Mouse (Mus musculus) hindbrain, embryonic 16.5 days (tissue): ENCODE measurements around the gene 1700014D04Rik. TPM values are rescaled to one million over a fixed set of nuclear protein-coding genes. Genes with fewer than 3 reads are reported as not detected.

Experiments used
- ATAC-seq: fragments of 200-750 bp; cut with Nextera tagmentation; 2 replicates; pipeline ENCODE4 v1.8.0; 2017; ENCODE audit warnings: moderate TSS enrichment, moderate library complexity
- H3K27ac ChIP-seq: fragments of 300-500 bp; sonication (generic); 2 replicates; pipeline ENCODE4 v1.5.1; 2014; ENCODE audit warnings: low read depth, mild to moderate bottlenecking, control low read depth, low read length, moderate library complexity
- H3K27me3 ChIP-seq: fragments of 300-500 bp; sonication (generic); replicated peaks from 2 replicates; pipeline ENCODE4 v1.6.1; 2014; ENCODE audit warnings: low read length; ENCODE audit not compliant: control insufficient read depth, insufficient read depth
- H3K36me3 ChIP-seq: fragments of 300-500 bp; sonication (generic); 2 replicates; pipeline ENCODE4 v1.6.1; 2014; ENCODE audit warnings: mild to moderate bottlenecking, low read length, moderate library complexity, mixed read lengths; ENCODE audit not compliant: control insufficient read depth, insufficient read depth
- H3K4me1 ChIP-seq: fragments of 300-500 bp; sonication (generic); 2 replicates; pipeline ENCODE4 v1.6.1; 2014; ENCODE audit warnings: low read depth, low read length; ENCODE audit not compliant: control insufficient read depth, insufficient read depth
- H3K4me2 ChIP-seq: fragments of 300-500 bp; sonication (generic); 2 replicates; pipeline ENCODE4 v1.6.1; 2014; ENCODE audit warnings: mild to moderate bottlenecking, low read length, control low read depth, moderate library complexity
- H3K4me3 ChIP-seq: fragments of 300-500 bp; sonication (generic); 2 replicates; pipeline ENCODE4 v1.5.1; 2014; ENCODE audit warnings: mild to moderate bottlenecking, low read length, control low read depth, moderate library complexity
- H3K9ac ChIP-seq: fragments of 300-500 bp; sonication (generic); 2 replicates; pipeline ENCODE4 v1.6.1; 2014; ENCODE audit warnings: low read depth, mild to moderate bottlenecking, control low read depth, low read length, moderate library complexity
- H3K9me3 ChIP-seq: fragments of 300-500 bp; sonication (generic); 2 replicates; pipeline ENCODE4 v1.6.1; 2014; ENCODE audit warnings: mild to moderate bottlenecking, low read length, moderate library complexity; ENCODE audit not compliant: control insufficient read depth
- WGBS: fragments of 180-500 bp; shearing (Covaris S2); extraction: QIAGEN DNeasy Blood & Tissue Kit; methylation state at CpG from one replicate; pipeline ENCODE4 v1.1.7; 2014; 5-methylcytosine and 5-hydroxymethylcytosine counted together
- polyA plus RNA-seq: library from polyadenylated mRNA; unstranded; fragments of >200 nt; fragmentation: Nextera tagmentation; extraction: Ambion mirVana; gene quantifications from 2 replicates; pipeline ENCODE4 v1.2.1, GENCODE M21; 2015

1700014D04Rik gene
- polyA plus RNA-seq, 1 experiment from 2014 or later: 0.19 TPM

DNA sequence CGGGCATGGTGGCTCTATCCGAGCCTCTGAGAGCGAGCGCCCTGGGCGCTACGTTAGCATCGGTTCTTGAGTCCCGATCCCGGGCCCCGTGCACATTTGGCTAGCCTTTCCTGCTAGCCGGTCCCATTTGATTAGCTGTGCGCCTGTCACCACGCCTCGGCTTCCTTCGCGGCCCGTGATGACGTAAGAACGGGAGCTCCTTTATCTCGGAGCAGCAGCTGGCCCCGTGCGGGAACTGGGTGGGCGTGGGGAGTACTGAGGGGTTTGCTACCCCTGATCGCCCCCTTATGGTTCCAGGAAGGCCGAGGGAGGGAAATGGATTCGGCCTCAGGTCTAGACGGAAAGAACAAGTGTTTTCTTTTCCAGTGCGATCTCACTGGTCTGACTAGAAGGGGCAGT, 23.6 kb upstream of the 1700014D04Rik start:
- Histone ChIP-seq H3K36me3 (peaks cover 8% of the 10 kb centered on the region), H3K9ac (peak overlapping the region; percentile 88), H3K9me3 (no peaks in the 10 kb centered on the region), H3K4me3 (peak overlapping the region; percentile 95), H3K4me1 (peaks cover 33% of the 10 kb centered on the region), H3K27ac (peak overlapping the region; percentile 99), H3K27me3 (no peaks in the 10 kb centered on the region), H3K4me2 (peak overlapping the region; percentile 79)
- ATAC-seq: peak; percentile 84
- WGBS: under 1% methylated on average over 28 of the region's 28 CpGs

- H3K9me3 ChIP-seq: no peaks in the 10 kb centered on the region
- H3K36me3 ChIP-seq: peaks cover 7% of the 10 kb centered on the region
- H3K9ac ChIP-seq: peak within 1 kb of the TSS; percentile 88
- H3K4me2 ChIP-seq: peak within 1 kb of the TSS; percentile 80
- H3K4me3 ChIP-seq: peak within 1 kb of the TSS; percentile 95
- under 1% methylated on average over 71 of the region's 91 CpGs for WGBS
- no peaks in the 10 kb centered on the region for H3K27me3 ChIP-seq
- ATAC-seq: peak; percentile 97
- peak within 1 kb of the TSS; percentile 99 for H3K27ac ChIP-seq
- H3K4me1 ChIP-seq: peaks cover 33% of the 10 kb centered on the region
Measured at GRCm38 (mm10) chr13:59769296-59770163, 23.0 kb upstream of the 1700014D04Rik start, which contains the start of gene Isca1. TSS of gene Isca1 (minus strand) at chr13:59769810.

DNA sequence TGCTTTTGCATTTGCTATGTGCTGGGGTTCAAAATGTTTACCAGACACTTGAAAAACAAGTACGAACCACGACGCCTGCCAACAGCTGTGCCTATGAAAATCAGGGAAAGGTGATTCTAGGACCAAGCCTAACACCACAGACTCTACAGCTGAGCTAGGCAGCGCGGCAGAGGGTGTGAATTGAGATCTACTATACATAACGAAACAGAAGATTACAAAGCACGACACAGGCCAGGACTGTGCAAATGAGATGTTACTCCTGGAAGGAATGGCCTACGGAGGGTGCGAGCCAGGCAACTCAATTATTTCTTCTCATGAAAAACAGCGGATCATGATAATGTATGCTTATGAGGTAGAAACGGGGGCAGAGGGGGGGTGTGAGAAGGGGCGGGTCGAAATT, 22.0 kb upstream of the 1700014D04Rik start:
- no peak overlapping the region for H3K27ac ChIP-seq
- peaks cover 33% of the 10 kb centered on the region for H3K4me1 ChIP-seq
- H3K9me3 ChIP-seq: no peaks in the 10 kb centered on the region
- 33% methylated on average over 13 of the region's 13 CpGs for WGBS
- H3K36me3 ChIP-seq: peaks cover 7% of the 10 kb centered on the region
- ATAC-seq: no peak
- H3K9ac ChIP-seq: peak overlapping the region; percentile 12; the same call in 1 of the 2 replicates
- H3K27me3 ChIP-seq: no peaks in the 10 kb centered on the region
- H3K4me3 ChIP-seq: peak overlapping the region; percentile 95
- H3K4me2 ChIP-seq: peak overlapping the region; percentile 80

GRCm38 (mm10) chr13:59766786-59767515, 20.4 kb upstream of the 1700014D04Rik start:
- Histone ChIP-seq H3K27me3 (no peaks in the 10 kb centered on the region), H3K9ac (no peak overlapping the region), H3K4me1 (peaks cover 33% of the 10 kb centered on the region), H3K4me3 (no peak overlapping the region), H3K9me3 (no peaks in the 10 kb centered on the region), H3K4me2 (0 out of 2 replicates have a peak overlapping the region, but pooled peaks have one; percentile 0), H3K36me3 (peaks cover 4% of the 10 kb centered on the region; the same call in 1 of the 2 replicates), H3K27ac (0 out of 2 replicates have a peak overlapping the region, but pooled peaks have one; percentile 31)
- 80% methylated on average over 11 of the region's 11 CpGs for WGBS
- no peak for ATAC-seq

DNA sequence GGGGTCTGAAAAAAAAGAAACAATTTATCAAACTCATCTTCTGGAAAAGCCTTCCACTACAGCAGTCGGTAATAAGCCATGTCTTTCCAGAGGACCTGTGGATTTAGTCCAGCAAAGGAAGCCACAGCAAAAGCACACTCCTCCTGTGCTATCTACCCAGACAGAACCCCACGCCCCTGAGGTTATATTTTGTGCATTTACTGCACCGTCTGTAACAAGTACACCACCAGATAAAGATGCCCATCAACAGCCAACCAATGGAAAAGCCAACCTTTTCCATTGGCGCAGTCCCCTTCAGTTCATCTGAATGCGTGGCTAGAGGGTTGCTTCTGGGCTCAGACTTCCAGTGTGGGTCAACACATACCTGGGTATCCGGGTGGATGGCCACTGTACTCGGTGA, 16.2 kb upstream of the 1700014D04Rik start:
- ATAC-seq: no peak
- Histone ChIP-seq H3K4me1 (peaks cover 14% of the 10 kb centered on the region), H3K4me3 (no peak overlapping the region), H3K9me3 (no peaks in the 10 kb centered on the region), H3K27me3 (no peaks in the 10 kb centered on the region), H3K36me3 (peaks cover 10% of the 10 kb centered on the region), H3K4me2 (no peak overlapping the region), H3K9ac (no peak overlapping the region), H3K27ac (no peak overlapping the region)
- 93% methylated on average over 7 of the region's 7 CpGs for WGBS

- 92% methylated on average over 7 of the region's 7 CpGs for WGBS
- Histone ChIP-seq H3K36me3 (peaks cover 15% of the 10 kb centered on the region), H3K27me3 (no peaks in the 10 kb centered on the region), H3K4me3 (no peak overlapping the region), H3K9me3 (no peaks in the 10 kb centered on the region), H3K4me1 (no peaks in the 10 kb centered on the region), H3K27ac (no peak overlapping the region), H3K9ac (no peak overlapping the region), H3K4me2 (no peak overlapping the region)
- ATAC-seq: no peak
Measured at GRCm38 (mm10) chr13:59756906-59757305, 10.4 kb upstream of the 1700014D04Rik start.

DNA sequence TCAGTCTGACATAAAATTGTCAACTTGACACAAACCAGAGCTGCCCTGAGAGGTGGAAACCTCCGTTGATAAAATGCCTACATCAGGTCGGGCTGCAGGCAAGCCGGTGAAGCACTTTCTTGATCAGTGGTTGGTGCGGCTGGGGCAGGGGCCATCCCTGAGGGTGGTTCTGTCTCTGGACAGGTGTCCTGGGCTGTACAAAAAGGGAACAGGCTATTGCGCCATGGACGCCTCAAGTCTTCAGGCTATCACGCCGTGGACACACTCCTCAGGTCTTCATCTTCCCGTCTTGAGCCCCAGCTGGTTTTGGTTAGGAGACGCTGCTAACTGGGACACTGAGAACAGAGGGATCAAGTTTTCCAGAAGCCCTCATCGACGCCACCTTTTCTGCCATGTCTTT, 3.8 kb upstream of the 1700014D04Rik start:
- no peak overlapping the region for H3K27ac ChIP-seq
- no peaks in the 10 kb centered on the region for H3K27me3 ChIP-seq
- H3K9me3 ChIP-seq: no peaks in the 10 kb centered on the region
- no peaks in the 10 kb centered on the region for H3K4me1 ChIP-seq
- H3K4me3 ChIP-seq: no peak overlapping the region
- H3K9ac ChIP-seq: no peak overlapping the region
- ATAC-seq: no peak
- no peak overlapping the region for H3K4me2 ChIP-seq
- WGBS: 91% methylated on average over 12 of the region's 12 CpGs
- peaks cover 6% of the 10 kb centered on the region for H3K36me3 ChIP-seq

- 79% methylated on average over 6 of the region's 6 CpGs for WGBS
- ATAC-seq: no peak
- no peak overlapping the region for H3K4me2 ChIP-seq
- no peak overlapping the region for H3K9ac ChIP-seq
- H3K4me3 ChIP-seq: no peak overlapping the region
- no peaks in the 10 kb centered on the region for H3K36me3 ChIP-seq
- no peak overlapping the region for H3K27ac ChIP-seq
- no peaks in the 10 kb centered on the region for H3K9me3 ChIP-seq
- H3K4me1 ChIP-seq: no peaks in the 10 kb centered on the region
- H3K27me3 ChIP-seq: no peaks in the 10 kb centered on the region
Measured at GRCm38 (mm10) chr13:59746164-59746563, 388 bp downstream of the 1700014D04Rik start.

DNA sequence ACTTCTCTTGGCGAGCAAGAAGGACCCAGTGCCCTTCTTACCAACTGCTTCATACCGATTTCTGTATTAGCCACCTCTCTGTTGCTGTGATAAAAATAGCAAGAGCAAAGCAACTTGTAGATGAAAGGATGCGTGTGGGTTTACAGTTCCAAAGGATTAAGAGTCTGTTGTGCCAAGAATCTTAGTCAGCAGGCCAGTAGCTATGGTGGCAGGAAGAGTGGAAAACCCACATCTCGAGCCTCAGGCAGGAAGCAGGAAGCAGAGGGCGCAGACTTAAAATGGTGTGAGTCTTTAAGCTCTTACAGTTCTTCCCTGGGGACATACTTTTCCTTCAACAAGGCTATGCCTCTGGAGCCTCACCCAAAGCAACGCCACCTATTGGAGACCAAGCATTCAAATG, 1.1 kb downstream of the 1700014D04Rik start:
- Histone ChIP-seq H3K9ac (no peak overlapping the region), H3K27ac (no peak overlapping the region), H3K36me3 (no peaks in the 10 kb centered on the region), H3K4me3 (no peak overlapping the region), H3K4me1 (no peaks in the 10 kb centered on the region), H3K27me3 (no peaks in the 10 kb centered on the region), H3K4me2 (no peak overlapping the region), H3K9me3 (no peaks in the 10 kb centered on the region)
- ATAC-seq: no peak
- WGBS: 89% methylated on average over 6 of the region's 6 CpGs
